Mouse (Mus musculus) testis, adult 2 months (tissue): ENCODE data around the gene Rbp7.

Experiments used
- CTCF ChIP-seq: fragments of 200-500 bp; IDR thresholded peaks from 2 replicates; pipeline ENCODE4 v1.5.1; 2012; ENCODE audit warnings: low read depth, mild to moderate bottlenecking, inconsistent platforms, low read length, moderate library complexity; ENCODE audit not compliant: control insufficient read depth, insufficient read depth, insufficient replicate concordance
- POLR2A ChIP-seq: fragments of 200-500 bp; IDR thresholded peaks from 2 replicates; pipeline ENCODE4 v1.6.1; 2012; ENCODE audit warnings: low read depth, mild to moderate bottlenecking, inconsistent platforms, low read length, moderate library complexity; ENCODE audit not compliant: control insufficient read depth

DNA sequence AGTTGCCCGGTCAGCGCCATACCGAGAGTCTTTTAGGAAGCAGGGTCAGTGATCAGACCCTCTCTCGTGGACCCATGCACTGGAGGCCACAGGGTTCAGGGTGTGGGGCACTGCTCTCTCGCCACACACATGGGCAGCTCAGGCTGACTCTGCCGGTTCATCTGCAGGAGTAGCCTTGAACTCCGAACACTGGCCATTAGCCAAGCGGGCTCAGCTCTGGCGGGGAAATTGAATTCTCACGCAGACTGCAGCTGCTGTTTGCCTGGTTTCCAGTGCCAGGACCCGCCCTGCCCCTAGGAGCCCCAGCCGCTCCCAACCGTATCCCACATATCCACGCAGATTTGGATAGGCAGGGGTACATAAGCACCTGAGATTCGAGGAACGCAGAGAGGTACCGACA is 515 bp downstream of the Rbp7 start:
- TF ChIP-seq POLR2A (no peak), CTCF (no peak)
